Mouse (Mus musculus) kidney, postnatal 25 days (tissue): Measurements from ENCODE around the gene Gm29049.
"Not testable (repeated sequence)": the region's sequence is repeated elsewhere in the genome, so short reads cannot be mapped to it uniquely, and the experiment has no call there.

ENCODE experiments used
- DNase-seq, 2 experiments: peaks; one replicate each; pipeline ENCODE4 v3.0.0; 2021; ENCODE audit warnings: mixed read lengths in 2 of 2

Gene Gm29049

GRCm38 (mm10) chrY:7997068-7997467, at the start of gene Gm29049:
Gene Gm29049, minus strand, starts transcription at chrY:7997168.
- not testable (repeated sequence) for DNase-seq
